Mouse (Mus musculus) intestine, postnatal 0 days (tissue): ENCODE data around the gene Sowahb. TPM values are rescaled to one million over a fixed set of nuclear protein-coding genes. Genes with fewer than 3 reads are reported as not detected.

Experiments
- ATAC-seq: fragments of 200-750 bp; cut with Nextera tagmentation; 2 replicates; pipeline ENCODE4 v1.8.0; 2017; ENCODE audit warnings: mild to moderate bottlenecking, moderate TSS enrichment, moderate library complexity
- H3K27ac ChIP-seq: fragments of 300-500 bp; sonication (generic); 2 replicates; pipeline ENCODE4 v1.5.1; 2014; ENCODE audit warnings: mild to moderate bottlenecking, low read depth, low read length, moderate library complexity
- H3K27me3 ChIP-seq: fragments of 300-500 bp; sonication (generic); replicated peaks from 2 replicates; pipeline ENCODE4 v1.6.1; 2014; ENCODE audit warnings: low read length, mixed read lengths; ENCODE audit not compliant: control insufficient read depth, insufficient read depth
- H3K36me3 ChIP-seq: fragments of 300-500 bp; sonication (generic); 2 replicates; pipeline ENCODE4 v1.6.1; 2014; ENCODE audit warnings: mild to moderate bottlenecking, moderate library complexity; ENCODE audit not compliant: control insufficient read depth, insufficient read depth
- H3K4me1 ChIP-seq: fragments of 300-500 bp; sonication (generic); replicated peaks from 2 replicates; pipeline ENCODE4 v1.6.1; 2014; ENCODE audit warnings: antibody characterized with exemption, low read length, mixed read lengths; ENCODE audit not compliant: control insufficient read depth, insufficient read depth
- H3K4me2 ChIP-seq: fragments of 300-500 bp; sonication (generic); replicated peaks from 2 replicates; pipeline ENCODE4 v1.6.1; 2014; ENCODE audit warnings: low read depth, mild to moderate bottlenecking, moderate library complexity
- H3K4me3 ChIP-seq: fragments of 300-500 bp; sonication (generic); 2 replicates; pipeline ENCODE4 v1.5.1; 2014; ENCODE audit warnings: low read depth, low read length
- H3K9ac ChIP-seq: fragments of 300-500 bp; sonication (generic); 2 replicates; pipeline ENCODE4 v1.6.1; 2014; ENCODE audit warnings: mild to moderate bottlenecking, low read depth, low read length
- H3K9me3 ChIP-seq: fragments of 300-500 bp; sonication (generic); 2 replicates; pipeline ENCODE4 v1.6.1; 2016; ENCODE audit warnings: mixed run types; ENCODE audit not compliant: control insufficient read depth
- CTCF ChIP-seq: sonication (generic); IDR thresholded peaks from 2 replicates; pipeline ENCODE4 v1.5.1; 2016; ENCODE audit warnings: low read depth, mild to moderate bottlenecking, control low read depth, antibody characterized with exemption, moderate library complexity
- WGBS: fragments of 180-500 bp; shearing (Covaris S2); extraction: QIAGEN DNeasy Blood & Tissue Kit; methylation state at CpG from one replicate; pipeline ENCODE4 v1.1.7; 2014; 5-methylcytosine and 5-hydroxymethylcytosine counted together
- polyA plus RNA-seq: library from polyadenylated mRNA; unstranded; fragments of >200 nt; fragmentation: Nextera tagmentation; extraction: Ambion mirVana; gene quantifications from 2 replicates; pipeline ENCODE4 v1.2.1, GENCODE M21; 2015

Gene Sowahb
- polyA plus RNA-seq, 1 experiment from 2014 or later = 16.1 TPM

DNA sequence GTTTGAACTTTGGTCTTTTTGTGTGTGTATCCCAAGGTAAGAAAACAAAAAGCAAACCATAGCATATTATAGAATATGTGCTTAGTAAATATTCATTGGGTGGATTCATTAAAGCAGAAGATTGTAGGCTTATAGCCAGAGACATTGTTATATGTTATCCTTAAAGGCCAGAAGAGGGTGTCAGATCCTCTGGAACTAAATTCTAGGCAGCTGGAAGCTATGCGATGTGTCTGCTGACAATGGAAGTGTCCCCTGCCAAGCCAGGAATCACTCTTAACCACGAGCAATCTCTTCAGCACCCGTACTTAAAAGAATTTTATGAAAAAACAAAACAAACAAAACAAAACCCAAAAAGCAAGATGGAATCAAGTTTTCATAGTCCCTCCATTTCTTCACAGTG is 27.1 kb downstream of the Sowahb start:
- no peak for ATAC-seq
- WGBS = 40% methylated on average over 3 of the region's 3 CpGs
- Histone ChIP-seq H3K4me2 (no peak overlapping the region), H3K9ac (no peak overlapping the region), H3K36me3 (no peaks in the 10 kb centered on the region), H3K9me3 (no peaks in the 10 kb centered on the region), H3K27ac (no peak overlapping the region), H3K27me3 (no peaks in the 10 kb centered on the region), H3K4me3 (no peak overlapping the region), H3K4me1 (0 out of 2 replicates have a peak, but pooled peaks cover 6% of the 10 kb centered on the region)
- peak; percentile 61 for TF ChIP-seq CTCF

DNA sequence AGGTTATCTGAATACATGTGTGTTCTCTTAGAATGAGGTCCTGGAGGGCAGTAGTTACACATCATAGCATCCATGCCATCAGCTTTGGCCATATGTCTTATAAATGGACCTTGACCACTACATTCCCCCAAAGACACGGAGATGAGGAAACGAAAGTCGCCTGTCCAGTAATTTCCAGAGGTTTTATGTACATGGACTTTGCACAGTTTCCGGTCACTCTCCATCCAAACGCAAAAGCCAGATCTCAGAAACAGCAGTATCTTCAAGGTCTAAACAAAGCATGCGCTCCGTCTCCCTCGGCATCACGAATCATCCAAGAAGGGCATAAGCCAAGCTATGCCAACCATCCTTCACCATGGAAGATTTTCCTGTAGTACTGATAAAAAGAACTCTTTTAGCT is 36.6 kb downstream of the Sowahb start:
- no peaks in the 10 kb centered on the region for H3K27me3 ChIP-seq
- H3K9me3 ChIP-seq = no peaks in the 10 kb centered on the region
- WGBS = 61% methylated on average over 9 of the region's 9 CpGs
- no peak overlapping the region for H3K9ac ChIP-seq
- no peaks in the 10 kb centered on the region for H3K36me3 ChIP-seq
- 0 out of 2 replicates have a peak overlapping the region, but pooled peaks have one; percentile 17 for H3K27ac ChIP-seq
- H3K4me1 ChIP-seq = no peaks in the 10 kb centered on the region
- no peak for TF ChIP-seq CTCF
- ATAC-seq = no peak
- no peak overlapping the region for H3K4me2 ChIP-seq
- H3K4me3 ChIP-seq = no peak overlapping the region

GRCm38 (mm10) chr5:93005815-93006341 is 38.9 kb downstream of the Sowahb start:
- 31% methylated on average over 14 of the region's 14 CpGs for WGBS
- Histone ChIP-seq H3K27me3 (no peaks in the 10 kb centered on the region), H3K9me3 (no peaks in the 10 kb centered on the region), H3K4me3 (peak overlapping the region; percentile 32), H3K4me2 (peak overlapping the region; percentile 69), H3K9ac (peak overlapping the region; percentile 44), H3K36me3 (no peaks in the 10 kb centered on the region), H3K4me1 (peaks cover 4% of the 10 kb centered on the region; the same call in 1 of the 2 replicates), H3K27ac (peak overlapping the region; percentile 84)
- peak; percentile 73 for ATAC-seq
- TF ChIP-seq CTCF = no peak

DNA sequence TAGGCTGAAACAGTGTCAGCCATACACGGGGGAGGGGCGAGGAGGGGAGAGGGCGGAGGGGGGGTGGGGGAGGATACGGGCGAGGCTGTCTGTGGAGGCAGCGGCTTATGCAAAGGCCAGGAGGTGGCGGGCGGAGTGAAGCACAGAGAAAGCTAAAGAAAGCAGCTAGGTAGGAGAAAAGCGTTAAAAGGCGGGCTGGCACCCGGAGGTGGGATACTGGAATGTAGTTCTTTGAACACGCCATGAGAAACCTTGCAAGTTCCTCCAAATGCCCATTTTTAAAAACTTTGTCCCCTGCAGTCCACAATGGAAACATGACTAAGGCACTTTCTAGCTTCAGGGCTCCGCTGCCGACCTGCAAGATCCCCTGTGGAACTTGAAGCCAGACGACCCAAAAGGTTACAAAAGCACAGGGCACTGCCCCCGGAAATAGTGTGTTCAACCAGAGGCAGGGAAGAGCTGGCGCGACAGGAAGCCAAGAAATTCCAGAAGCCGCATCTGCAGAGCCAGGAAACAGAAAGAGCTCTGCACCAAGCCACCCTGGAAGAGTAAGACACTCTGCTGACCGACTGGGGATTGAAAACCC is 39.5 kb downstream of the Sowahb start:
- H3K9ac ChIP-seq = peak overlapping the region; percentile 44

GRCm38 (mm10) chr5:93002615-93003014 is 42.2 kb downstream of the Sowahb start:
- ATAC-seq = peak; percentile 42; the same call in 1 of the 2 replicates
- TF ChIP-seq CTCF = peak; percentile 60
- Histone ChIP-seq H3K27me3 (no peaks in the 10 kb centered on the region), H3K4me2 (no peak overlapping the region), H3K27ac (no peak overlapping the region), H3K36me3 (no peaks in the 10 kb centered on the region), H3K9me3 (no peaks in the 10 kb centered on the region), H3K4me1 (peaks cover 4% of the 10 kb centered on the region), H3K4me3 (no peak overlapping the region), H3K9ac (no peak overlapping the region)
- 82% methylated on average over 2 of the region's 2 CpGs for WGBS

More for the DNA sequence above, 39.5 kb downstream of the Sowahb start:
- 0 out of 2 replicates have a peak, but pooled peaks have one; percentile 32 for TF ChIP-seq CTCF
- 7% methylated on average over 20 of the region's 20 CpGs for WGBS
- Histone ChIP-seq H3K27me3 (no peaks in the 10 kb centered on the region), H3K36me3 (no peaks in the 10 kb centered on the region), H3K4me2 (peak overlapping the region; percentile 69), H3K4me1 (peaks cover 4% of the 10 kb centered on the region; the same call in 1 of the 2 replicates), H3K27ac (peak overlapping the region; percentile 84), H3K9me3 (no peaks in the 10 kb centered on the region), H3K4me3 (peak overlapping the region; percentile 32)
- ATAC-seq = peak; percentile 34

GRCm38 (mm10) chr5:93000774-93001757 is 43.8 kb downstream of the Sowahb start:
- Histone ChIP-seq H3K4me2 (no peak overlapping the region), H3K4me3 (no peak overlapping the region), H3K36me3 (no peaks in the 10 kb centered on the region), H3K4me1 (peaks cover 7% of the 10 kb centered on the region), H3K9ac (no peak overlapping the region), H3K27me3 (no peaks in the 10 kb centered on the region), H3K9me3 (no peaks in the 10 kb centered on the region), H3K27ac (peak overlapping the region; percentile 68)
- WGBS = 47% methylated on average over 17 of the region's 17 CpGs
- no peak for TF ChIP-seq CTCF
- ATAC-seq = no peak
